Mouse (Mus musculus) ZHBTc4 (cell line): ENCODE results near the gene Slc6a8.

ENCODE experiments used
- DNase-seq: peaks from one replicate; pipeline ENCODE4 v3.0.0-alpha.2; 2011; ENCODE audit warnings: low read depth, low spot score

Slc6a8 gene

DNA sequence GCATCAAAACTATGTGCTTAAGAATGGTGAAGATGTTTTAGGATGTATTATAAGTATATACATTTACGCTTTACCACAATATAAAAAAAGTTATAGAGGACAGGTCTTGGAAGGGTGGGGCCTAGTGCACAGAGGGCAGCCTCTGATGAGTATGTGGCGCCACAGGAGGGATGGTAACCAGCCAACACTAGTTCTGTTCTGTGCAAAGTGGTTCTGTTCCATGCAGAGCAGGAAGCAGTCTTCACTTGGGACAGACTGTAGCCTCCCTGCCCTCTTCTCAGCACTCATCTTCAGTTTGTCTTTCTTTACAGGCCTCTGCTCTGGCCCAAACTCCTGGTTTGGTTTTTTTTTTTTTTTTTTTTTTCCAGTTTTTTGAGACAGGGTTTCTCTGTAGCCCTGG, 11.2 kb downstream of the Slc6a8 start:
- peak; percentile 67 for DNase-seq

- no peak for DNase-seq
These were observed 12.0 kb downstream of the Slc6a8 start for GRCm38 (mm10) chrX:73684978-73685377.

DNA sequence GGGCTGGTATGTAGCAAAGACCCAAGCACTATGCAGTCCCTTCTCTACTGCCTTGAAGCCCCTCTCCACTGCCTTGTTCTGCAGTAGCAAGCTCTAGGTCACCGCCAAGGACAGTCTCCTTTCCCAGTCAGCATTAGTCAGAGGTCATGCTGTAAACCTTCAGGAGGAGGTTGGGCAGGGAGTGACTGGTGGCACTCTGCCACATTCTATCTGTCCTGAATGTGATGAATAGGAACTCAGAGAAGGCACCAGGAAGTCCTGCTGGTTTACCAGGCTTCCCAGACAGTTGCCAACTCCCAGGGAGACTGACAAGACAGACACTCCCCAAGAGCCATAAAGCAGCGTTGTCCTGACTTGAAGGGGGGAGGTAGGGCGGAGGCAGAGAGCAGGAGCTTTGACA, 12.7 kb downstream of the Slc6a8 start:
- peak; percentile 64 for DNase-seq

GRCm38 (mm10) chrX:73690917-73691629, 18.1 kb downstream of the Slc6a8 start:
- DNase-seq, result peak; percentile 61

GRCm38 (mm10) chrX:73700472-73700871, 27.5 kb downstream of the Slc6a8 start:
- no peak for DNase-seq

DNA sequence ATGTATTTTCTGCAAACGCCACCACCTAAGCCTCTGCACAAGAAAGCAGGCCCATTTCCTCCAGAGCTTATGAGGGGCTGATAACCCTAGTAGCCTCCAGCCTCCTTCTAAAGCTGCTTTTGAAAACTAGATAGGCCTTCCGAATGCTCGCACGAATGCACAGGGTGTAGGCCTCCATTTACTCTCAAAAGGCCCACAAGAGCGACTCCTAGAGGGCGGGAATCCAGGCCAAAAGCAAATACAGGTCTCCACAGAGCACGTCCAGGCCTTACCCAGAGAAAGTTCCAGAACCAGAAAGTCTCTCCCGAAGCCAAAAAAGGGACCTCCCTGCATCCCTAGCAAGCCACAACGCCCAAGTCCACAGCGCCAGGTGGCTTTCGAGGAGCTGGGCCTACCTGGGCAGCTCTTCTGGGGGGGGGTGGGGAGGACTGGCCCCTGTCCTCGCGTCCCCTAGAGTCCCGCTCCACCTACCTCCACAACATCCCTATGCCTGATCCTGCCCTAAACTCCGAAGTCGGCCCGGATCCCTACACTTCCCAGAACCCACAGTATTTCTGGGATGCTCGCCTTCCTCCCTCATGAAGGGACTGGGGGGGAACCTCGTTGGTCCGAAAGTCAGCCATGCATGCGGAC, 42.6 kb downstream of the Slc6a8 start:
- peak; percentile 72 for DNase-seq

DNA sequence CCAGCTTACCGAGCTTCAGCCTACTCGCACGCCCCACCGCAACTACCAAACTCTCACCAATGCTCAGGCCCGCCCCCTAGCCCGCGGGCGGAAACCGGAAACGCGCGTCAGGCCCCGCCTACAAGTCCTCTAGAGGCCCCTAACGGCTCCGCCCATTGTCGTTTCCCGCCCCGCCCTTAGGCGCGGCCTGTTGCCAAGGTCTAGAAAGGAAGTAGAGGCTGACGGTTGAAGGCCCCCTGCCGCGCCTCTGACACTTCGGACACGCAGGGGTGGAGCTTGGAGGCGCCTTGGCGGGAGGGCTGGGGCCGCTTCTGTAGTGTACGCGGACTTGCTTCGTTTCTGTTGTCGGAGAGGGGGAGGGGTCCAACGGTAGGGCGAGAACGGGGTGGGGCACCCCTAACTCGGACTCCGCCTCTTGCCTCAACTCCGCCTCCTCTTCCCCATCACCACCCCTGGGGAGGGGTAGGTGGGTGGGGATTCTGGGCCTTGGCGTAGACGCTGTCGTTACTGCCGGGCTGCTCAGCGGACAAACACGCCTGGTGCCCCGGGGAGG, 43.2 kb downstream of the Slc6a8 start, which contains the start of the genes Bcap31 and Abcd1:
TSS of gene Bcap31 (minus strand) at position 67 of the 553 bp plus-strand sequence.
TSS of gene Abcd1 (plus strand) at position 489 of the 553 bp plus-strand sequence.
- peak; percentile 99 for DNase-seq

- DNase-seq, result peak; percentile 79
These were observed 44.0 kb downstream of the Slc6a8 start for GRCm38 (mm10) chrX:73716709-73717545.

- no peak for DNase-seq
These were observed 44.7 kb downstream of the Slc6a8 start for GRCm38 (mm10) chrX:73717667-73718066.

DNA sequence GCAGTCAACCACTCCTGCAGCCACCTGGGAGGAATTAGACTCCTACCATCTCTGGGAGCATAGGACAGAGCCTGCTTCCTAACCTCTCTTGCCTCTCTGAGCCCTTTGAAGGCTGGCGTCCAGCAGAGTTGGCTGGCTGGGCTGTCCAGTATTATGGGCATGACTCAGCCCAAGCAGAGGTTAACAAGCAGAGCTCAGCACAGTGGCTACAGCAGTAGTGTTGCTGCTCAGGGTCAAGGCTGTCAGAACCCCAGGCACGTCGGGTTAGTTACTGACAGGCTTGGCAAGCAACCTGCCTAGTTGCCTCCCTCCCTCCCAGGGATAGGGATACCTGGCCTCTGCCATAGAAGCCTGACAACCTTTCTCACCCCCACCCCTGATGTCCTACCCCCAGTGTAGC, 45.3 kb downstream of the Slc6a8 start:
- DNase-seq, result no peak

DNA sequence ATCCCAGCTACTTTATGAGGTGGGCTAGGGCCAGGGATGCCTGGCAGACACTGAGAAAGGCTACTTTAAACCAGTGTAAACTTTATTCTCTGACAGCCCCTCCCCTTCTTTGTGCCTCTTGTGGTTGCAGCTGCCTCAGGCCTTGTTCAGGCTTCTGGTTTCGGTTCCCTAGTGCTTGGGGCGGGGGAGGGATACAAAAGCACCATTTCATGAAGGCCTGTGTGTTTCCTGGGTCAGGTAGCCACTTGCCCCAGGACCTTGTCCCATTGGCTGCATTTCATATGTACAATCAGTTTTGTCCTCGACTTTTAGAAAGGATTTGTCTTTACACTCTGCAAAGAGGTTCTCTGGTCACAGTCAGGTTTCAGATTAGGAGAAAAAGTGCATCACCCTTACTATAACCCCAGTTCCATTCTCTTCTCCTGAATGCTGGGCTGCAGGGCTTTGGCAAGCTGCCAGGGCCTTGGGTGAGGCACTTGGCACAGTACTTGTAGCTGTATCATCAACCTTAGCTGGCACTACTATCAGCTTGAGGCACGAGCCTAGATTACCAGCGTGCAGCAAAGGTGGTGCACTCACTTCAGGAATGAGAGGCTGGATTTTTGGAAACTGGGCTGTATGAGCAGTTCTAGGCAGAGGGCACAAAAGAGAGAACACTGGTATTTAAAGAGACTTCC, 45.9 kb downstream of the Slc6a8 start:
- peak; percentile 19 for DNase-seq

DNA sequence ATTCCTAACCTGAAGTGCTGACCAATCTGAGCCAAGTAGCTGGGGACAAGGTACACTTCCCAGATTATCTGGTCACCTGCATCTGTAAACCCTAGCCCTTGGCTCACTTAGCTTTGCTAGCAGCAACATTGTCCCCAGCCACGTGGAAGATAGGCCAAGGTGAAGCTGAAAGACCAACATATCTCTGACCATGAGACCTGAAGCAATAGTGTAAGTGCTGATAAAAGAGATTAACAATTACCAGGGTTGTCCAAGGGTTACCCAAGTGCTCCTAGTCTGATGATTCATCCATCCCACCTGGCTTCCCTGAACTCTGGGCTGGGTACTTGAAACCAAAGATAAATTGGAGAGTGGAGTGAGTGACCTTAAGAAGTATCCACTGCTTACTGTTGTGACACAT, 58.0 kb downstream of the Slc6a8 start:
- DNase-seq, result no peak
